Mouse (Mus musculus) heart, postnatal 0 days (tissue): Measurements from ENCODE around the gene Plch1.

Experiments used
- CTCF ChIP-seq: IDR thresholded peaks from 2 replicates; pipeline ENCODE4 v1.5.1; 2016; ENCODE audit warnings: antibody characterized with exemption, control low read depth, low read depth
- EP300 ChIP-seq: IDR thresholded peaks from 2 replicates; pipeline ENCODE4 v1.6.1; 2016; ENCODE audit warnings: antibody characterized with exemption, low read depth

DNA sequence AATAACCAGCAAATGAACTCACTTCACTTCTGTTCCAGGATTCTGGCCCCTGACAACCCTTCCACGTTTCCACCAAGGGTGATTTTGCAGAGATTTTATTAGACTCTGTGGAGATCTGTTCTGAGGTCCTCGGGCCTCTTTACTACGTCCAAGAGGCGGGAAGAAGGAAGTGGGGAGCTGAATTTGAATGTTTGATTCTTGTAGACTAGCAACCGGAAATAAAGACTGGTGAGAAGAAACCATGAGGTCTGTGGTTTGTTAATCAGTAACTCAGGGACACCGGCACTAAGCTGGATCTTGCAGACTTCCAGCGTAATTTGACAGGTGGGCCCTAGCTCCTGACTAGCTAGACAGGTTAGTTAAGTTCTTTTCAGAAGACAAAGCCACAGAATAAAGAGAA, 5.6 kb downstream of the Plch1 start:
- no peak for TF ChIP-seq CTCF
- TF ChIP-seq EP300: no peak
